Mouse (Mus musculus) right cerebral cortex, postnatal 10 days (tissue): ENCODE measurements around the gene Cemip.

Experiments used
- DNase-seq, 2 experiments: peaks; one replicate each; pipeline ENCODE4 v3.0.0; 2021; ENCODE audit warnings: low spot score in 2 of 2

Cemip gene

DNA sequence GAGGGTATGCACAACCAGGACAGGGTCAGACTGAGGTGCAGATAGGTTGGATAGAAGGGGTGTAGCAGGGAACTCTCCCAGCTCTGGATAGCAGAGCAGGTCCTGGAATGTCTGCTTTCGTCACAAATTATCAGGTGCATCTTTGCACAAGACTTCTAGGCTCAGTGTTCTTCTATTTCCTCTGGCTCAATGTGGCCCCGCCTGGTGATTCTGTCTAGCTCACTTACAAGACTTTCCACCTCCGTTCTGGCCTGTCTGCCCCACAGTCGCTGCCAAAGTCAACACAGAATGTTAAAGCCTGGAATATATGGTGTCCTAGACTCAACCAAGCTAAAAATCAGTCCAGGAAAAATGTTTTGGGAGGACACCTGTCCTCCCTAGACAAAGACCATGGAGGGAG is 57.9 kb downstream of the Cemip start:
- no peak for DNase-seq

DNA sequence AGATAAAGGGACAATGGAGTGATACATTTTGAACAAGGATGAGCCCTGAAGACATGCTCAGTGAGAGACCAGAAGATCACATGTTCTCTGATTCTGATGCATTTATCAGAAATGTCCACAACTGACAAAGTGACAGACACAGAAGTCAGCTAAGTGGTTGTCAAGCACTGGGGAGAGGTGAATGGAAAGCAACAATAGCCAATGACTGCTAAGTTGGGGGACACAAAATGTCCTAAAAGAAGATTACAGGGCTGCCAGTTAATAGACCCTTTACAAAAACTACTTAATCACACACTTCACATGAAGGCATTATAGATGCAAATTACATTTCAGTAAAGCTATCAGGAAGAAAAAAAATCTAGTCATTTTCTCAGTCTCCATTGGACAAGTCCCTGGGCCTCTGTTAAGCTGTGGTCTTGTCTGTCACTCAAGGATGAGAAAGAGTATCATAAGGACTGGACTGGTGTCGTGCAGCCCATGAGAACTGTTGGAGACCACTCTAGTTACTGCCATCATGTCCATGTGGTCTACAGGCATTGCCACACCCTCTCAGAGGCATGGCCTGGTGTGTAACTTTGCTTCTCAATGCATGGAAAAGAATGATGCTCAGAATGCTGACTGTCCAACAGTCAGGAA is 59.2 kb downstream of the Cemip start:
- no peak for DNase-seq

DNA sequence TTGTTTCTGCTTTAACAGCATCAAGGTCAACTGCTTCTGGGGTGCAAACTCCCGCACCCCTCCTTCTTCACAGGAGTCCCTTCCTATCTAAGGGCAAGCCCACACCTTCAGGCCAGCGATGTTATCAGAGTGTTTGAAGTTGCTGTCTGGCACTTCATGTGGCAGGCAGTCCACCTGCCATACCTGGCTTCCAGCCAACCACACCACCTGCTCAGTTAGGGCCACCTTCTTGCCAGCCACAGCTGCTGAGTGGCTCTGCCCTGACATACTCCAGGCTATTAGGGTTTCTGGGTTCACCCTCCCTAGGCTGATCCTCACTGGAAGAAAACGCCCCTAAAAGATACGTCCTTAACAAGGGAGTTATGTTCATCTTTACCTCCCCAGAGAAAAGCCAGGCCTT is 60.2 kb downstream of the Cemip start:
- DNase-seq: no peak

DNA sequence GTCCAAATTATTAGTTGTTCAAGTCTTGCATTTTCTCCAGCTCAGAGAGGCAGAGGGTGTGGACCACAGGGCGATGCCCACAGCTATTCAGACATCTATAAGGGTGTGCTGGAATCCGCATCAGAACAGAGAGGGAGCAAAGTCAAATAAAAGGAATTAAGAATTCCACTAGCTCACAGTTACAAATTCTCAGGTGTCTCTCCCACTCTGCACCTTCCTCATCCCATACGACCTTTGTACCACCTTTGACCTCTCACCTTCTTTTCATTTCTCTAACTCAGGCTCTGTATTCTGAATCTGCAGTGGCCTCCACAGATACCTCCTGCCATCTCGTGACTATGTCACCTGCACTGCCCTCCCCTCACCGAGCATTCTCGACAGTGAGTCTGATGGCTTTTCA is 62.8 kb downstream of the Cemip start:
- DNase-seq: no peak

GRCm38 (mm10) chr7:84022462-84022861 is 63.8 kb downstream of the Cemip start:
- DNase-seq: no peak

- DNase-seq: no peak
Observed at GRCm38 (mm10) chr7:84019381-84019780, 66.9 kb downstream of the Cemip start.

DNA sequence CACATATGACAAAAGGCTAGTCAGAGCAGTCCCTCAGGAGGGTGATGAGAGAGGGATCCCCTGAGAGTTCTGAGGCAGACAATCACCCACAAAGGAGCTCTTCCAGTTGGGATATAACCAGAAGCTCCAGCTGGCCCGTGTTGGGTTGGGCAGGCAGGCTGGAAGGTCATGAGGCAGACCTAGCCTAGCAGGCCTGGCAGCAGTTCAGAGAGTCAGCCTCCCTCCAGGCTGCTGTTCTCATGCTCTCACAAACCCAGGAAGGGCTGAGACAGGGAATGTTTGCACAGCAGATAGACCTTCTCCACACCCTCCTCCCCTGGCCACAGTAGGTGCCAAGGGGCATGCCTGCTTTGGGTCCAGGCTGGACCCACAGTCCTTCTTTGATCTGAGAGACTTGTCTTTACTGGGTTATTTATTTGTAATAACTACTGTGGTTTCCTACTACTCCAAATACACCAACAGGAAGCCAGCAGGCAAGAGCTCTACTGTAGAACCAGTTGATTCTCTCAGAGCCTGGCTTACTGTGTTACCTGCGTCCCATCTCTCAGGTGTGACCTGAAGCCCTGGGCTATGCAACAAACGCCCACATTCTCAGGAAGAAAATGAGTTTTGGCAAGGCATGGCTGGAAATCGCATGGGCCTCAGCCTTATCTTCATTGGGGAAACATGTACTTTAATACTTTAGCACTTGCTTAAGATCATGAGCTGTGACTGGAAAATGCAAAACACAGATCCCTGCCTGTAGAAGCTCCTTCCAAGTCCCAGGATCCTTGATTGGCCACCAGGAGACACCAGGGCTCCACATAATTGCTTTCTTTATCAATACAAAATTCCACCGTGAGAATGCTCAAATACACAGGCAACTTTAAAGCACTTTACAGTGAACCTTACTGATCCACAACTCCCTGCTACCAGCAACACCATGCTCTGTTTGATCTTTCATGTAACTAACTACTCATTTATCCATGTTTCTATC is 67.7 kb downstream of the Cemip start:
- no peak for DNase-seq

- DNase-seq: no peak
Observed at GRCm38 (mm10) chr7:84015050-84015449, 71.3 kb downstream of the Cemip start.

GRCm38 (mm10) chr7:84013656-84014055 is 72.6 kb downstream of the Cemip start:
- no peak for DNase-seq

DNA sequence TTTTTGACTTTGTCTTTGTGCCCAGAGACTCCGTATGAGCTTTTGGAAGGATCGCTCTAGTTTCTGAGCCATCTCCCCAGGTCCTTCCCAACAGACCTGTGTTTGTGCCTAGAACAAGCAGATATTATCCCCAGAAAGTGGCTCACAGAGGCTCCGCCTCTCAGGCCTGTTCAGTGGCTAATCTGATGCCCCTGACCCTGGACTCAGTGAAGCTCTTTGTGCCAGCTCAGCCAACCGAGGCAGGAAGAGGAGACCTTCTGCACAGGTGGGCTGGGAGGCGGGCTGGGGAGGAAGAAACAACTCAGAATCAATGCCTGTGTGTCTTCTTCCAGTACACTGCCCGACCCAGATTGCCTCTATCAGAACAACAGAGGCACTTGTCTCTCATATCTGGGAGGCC is 81.9 kb downstream of the Cemip start:
- no peak for DNase-seq

DNA sequence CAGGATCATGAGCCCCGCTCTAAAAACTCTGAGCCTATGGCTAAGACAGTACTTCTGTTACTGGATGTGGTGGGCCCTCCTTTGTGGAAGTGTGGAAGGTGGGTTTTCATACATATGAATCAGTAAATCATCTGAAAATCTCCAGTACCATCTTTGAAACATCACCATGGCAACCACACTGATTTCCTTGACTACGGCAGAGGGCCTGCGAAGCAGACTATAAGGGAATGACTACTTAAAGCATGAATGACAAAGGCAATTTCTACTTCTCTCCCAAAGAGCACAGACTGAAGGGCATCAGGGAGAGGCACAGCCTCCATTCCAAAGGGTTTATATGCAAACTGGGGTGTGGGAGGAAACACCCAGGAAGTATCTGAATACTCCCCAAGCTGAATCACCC is 84.8 kb downstream of the Cemip start:
- peak; percentile 56 to 80 for DNase-seq

DNA sequence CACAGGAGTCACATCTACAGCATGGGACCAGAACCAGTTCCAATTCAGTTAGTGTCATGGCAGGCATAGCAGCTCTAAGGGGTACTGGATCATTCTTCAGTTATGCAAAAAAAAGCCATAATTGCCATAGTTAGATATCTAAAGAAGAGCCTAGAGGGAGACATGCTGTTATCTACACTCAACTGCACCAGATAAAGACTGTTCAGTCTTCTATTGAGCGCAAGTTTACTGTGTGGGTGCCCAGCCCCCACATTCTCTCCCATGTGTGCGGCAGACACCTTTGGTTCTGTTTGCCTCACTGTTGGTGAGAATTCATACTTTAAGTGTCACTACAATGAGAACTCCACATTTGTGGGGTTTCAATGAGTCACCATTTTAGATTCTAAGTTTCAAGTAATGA is 85.6 kb downstream of the Cemip start:
- no peak for DNase-seq

DNA sequence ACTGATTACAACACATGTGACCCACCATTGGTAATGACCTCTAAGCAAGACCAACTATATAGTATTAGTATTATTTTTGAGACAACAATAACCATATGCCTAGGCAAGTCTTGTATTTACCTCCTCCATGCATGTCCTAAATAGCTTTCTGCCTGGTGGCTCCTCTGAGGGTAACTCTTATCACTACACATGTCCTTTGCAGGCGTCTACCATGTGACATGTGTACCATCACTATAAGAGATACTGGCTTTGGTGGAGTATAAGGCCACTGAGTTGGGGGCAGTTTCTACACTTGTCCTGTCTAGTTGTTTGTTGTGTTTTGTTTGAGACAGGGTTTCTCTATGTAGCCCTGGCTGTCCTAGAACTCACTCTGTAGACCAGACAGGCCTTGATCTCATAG is 86.7 kb downstream of the Cemip start:
- no peak for DNase-seq

- no peak for DNase-seq
Observed at GRCm38 (mm10) chr7:83994348-83994747, 92.0 kb downstream of the Cemip start.

DNA sequence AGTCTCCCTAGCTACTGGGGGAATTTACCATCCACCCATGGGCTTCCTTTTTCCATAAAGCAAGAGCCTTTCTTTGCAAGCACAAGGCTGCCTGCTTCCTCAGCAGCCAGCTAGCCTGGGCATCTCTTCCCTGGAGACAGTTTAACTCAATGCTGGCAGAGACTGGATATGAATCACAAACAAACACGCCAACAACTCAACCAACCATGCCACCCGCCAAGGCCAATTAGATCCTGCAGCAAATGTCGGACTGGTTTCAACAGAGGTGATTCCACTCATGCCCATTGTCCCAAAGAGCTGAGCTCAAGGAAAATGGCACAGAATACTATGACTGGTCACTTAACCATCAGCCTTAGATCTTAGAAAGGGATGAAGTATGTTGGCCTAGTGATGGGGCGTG is 97.0 kb downstream of the Cemip start:
- no peak for DNase-seq

- DNase-seq: no peak
Observed at GRCm38 (mm10) chr7:83985751-83986150, 100.6 kb downstream of the Cemip start.

DNA sequence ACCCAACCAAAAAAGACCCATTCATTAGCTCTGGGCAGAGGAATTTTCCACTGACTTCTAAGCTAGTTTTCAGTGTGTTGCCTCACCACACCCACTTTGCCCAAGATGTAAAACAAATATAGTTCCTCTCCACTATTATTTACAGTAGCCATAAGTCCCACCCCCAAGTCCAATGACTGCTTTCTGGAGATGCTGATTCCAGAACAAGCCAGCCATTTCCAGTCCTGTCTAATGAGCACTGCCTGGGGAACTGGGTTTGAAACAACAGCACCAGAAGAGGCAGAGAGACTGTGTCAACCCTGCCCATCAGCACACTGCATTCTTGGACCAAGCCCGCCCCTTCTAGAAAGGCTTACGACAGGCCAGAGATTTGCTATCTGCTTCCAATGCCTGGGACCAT is 103.7 kb downstream of the Cemip start:
- DNase-seq: no peak

GRCm38 (mm10) chr7:83978945-83979536 is 107.3 kb downstream of the Cemip start:
- DNase-seq: no peak

- DNase-seq: no peak
Observed at GRCm38 (mm10) chr7:83978410-83978809, 107.9 kb downstream of the Cemip start.

- DNase-seq: no peak
Observed at GRCm38 (mm10) chr7:83976413-83976958, 109.8 kb downstream of the Cemip start.

GRCm38 (mm10) chr7:83975283-83975682 is 111.0 kb downstream of the Cemip start:
- DNase-seq: no peak

DNA sequence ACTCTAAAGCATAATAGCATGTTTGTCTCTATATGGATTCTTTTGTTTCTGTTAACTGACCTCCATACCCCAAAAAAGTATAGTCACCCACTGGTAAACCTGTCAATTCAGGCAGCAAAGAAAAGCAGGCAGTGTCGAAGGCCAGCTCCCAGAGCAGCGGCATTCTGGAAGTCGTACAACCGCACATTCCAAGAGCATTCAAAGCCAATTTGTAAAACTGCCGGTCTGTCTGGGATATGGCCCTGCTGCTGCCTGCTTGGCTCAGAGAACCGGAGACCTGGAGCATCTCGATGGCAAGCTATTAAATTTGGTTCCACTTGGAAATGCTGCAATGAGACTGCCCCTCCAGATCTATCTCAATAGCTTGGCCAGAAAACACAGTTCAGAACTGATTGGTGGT is 113.8 kb downstream of the Cemip start:
- no peak for DNase-seq
